Mouse (Mus musculus) lung, postnatal 0 days (tissue): ENCODE data around the gene Cbl.
A peak's percentile ranks its signal among the peaks of the same experiment; 100 is the strongest.

Experiments
- CTCF ChIP-seq: IDR thresholded peaks from 2 replicates; pipeline ENCODE4 v1.5.1; 2016; ENCODE audit warnings: antibody characterized with exemption, mild to moderate bottlenecking
- EP300 ChIP-seq: IDR thresholded peaks from 2 replicates; pipeline ENCODE4 v1.6.1; 2016; ENCODE audit warnings: antibody characterized with exemption, mild to moderate bottlenecking, control low read depth

DNA sequence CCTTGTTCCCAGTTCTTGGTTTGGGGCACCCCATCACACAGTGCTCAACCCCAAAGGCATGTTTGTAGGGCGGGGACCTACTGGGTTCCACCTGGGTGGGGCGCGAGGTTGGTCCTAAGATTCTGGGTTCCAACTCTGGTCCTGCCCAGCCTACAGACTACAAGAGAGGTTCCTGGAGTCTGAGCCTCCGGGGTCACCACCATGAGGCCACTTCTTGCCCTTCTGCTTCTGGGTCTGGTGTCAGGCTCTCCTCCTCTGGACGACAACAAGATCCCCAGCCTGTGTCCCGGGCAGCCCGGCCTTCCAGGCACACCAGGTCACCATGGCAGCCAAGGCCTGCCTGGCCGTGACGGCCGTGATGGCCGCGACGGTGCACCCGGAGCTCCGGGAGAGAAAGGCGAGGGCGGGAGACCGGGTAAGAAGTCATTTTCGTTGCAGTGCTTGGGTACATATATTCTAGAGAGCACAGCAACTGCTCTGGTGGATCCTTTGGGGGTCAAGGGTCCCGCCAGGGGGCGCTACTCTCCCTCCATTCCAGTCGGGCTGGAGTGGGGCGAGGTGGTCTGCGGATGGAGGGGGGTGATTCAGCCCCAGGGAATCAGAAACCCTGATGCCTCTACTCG lies 126.2 kb downstream of the Cbl start:
- no peak for TF ChIP-seq EP300
- TF ChIP-seq CTCF, result peak; percentile 56
